Mouse (Mus musculus): ENCODE data around the gene Gm12184. TPM values are rescaled to one million over a fixed set of nuclear protein-coding genes. Genes with fewer than 3 reads are reported as not detected.

Gm12184 gene
- polyA plus RNA-seq, 1 experiment from 2014 or later = 6.8 TPM

GRCm38 (mm10) chr11:48843202-48843601, 16.7 kb upstream of the Gm12184 start:
- H3K27me3 ChIP-seq = peaks cover 14% of the 10 kb centered on the region; the same call in 1 of the 2 replicates
- H3K4me3 ChIP-seq (replicated peaks) = no peak overlapping the region
- no peak overlapping the region for H3K9ac ChIP-seq
- no peaks in the 10 kb centered on the region for H3K9me3 ChIP-seq
- H3K4me2 ChIP-seq = no peak overlapping the region
- ATAC-seq (ENCODE audit: low FRiP score) = no peak
- peaks cover 6% of the 10 kb centered on the region for H3K4me1 ChIP-seq
- no peak overlapping the region for H3K27ac ChIP-seq
- H3K36me3 ChIP-seq (replicated peaks) = no peaks in the 10 kb centered on the region
- WGBS = 86% methylated on average over 11 of the region's 11 CpGs

DNA sequence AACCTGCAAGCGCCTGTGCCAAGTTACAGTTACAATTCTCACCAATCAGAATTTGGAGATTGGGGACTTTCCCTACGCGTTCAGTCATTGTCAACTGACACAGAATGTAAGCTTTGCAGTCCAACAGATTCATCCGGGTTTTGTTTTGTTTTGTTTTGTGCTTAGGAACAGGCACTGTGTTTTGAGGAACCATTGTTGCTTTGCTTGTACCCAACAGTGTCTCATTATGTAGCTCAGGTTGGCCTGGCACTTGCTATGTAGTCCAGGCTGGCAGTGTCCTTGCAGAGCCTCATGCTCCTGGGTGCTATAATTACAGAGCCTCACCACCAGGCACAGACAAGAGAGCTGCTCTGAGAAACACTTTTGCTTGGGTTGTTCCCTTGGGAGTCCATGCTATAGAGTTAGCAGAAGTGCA, 15.9 kb upstream of the Gm12184 start:
- ATAC-seq (ENCODE audit: low FRiP score) = no peak
- H3K9ac ChIP-seq = no peak overlapping the region
- no peaks in the 10 kb centered on the region for H3K9me3 ChIP-seq
- 80% methylated on average over 4 of the region's 4 CpGs for WGBS
- H3K27me3 ChIP-seq = peaks cover 13% of the 10 kb centered on the region; the same call in 1 of the 2 replicates
- no peaks in the 10 kb centered on the region for H3K36me3 ChIP-seq (replicated peaks)
- H3K27ac ChIP-seq = no peak overlapping the region
- no peak overlapping the region for H3K4me2 ChIP-seq
- no peak overlapping the region for H3K4me3 ChIP-seq (replicated peaks)
- peaks cover 8% of the 10 kb centered on the region for H3K4me1 ChIP-seq

DNA sequence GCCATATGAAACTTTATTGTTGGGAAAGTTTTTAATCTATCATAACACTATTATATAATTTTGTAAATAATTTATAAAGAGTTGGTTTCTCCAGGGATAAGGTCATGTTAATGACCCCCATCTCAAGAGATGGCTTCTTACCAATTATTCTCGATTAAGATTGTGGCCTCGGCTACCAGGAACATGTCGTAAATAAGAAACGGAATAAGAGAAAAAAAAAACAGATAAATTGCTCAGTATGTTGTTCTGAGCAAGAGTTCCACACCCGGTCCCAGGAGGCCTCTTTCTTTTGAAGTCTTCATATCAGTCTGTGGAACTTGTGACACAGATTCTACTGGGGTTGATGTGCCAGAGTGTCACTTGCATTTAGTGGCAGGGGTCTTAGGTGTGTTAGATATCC, 14.8 kb upstream of the Gm12184 start:
- H3K4me2 ChIP-seq = no peak overlapping the region
- H3K9ac ChIP-seq = no peak overlapping the region
- WGBS = 91% methylated on average over 5 of the region's 5 CpGs
- ATAC-seq (ENCODE audit: low FRiP score) = no peak
- peaks cover 23% of the 10 kb centered on the region; the same call in 1 of the 2 replicates for H3K27me3 ChIP-seq
- H3K9me3 ChIP-seq = no peaks in the 10 kb centered on the region
- no peaks in the 10 kb centered on the region for H3K36me3 ChIP-seq (replicated peaks)
- no peak overlapping the region for H3K4me3 ChIP-seq (replicated peaks)
- H3K27ac ChIP-seq = no peak overlapping the region
- H3K4me1 ChIP-seq = peaks cover 14% of the 10 kb centered on the region

GRCm38 (mm10) chr11:48840805-48841204, 14.3 kb upstream of the Gm12184 start:
- H3K27ac ChIP-seq = no peak overlapping the region
- H3K4me3 ChIP-seq (replicated peaks) = no peak overlapping the region
- H3K36me3 ChIP-seq (replicated peaks) = no peaks in the 10 kb centered on the region
- H3K9me3 ChIP-seq = no peaks in the 10 kb centered on the region
- H3K9ac ChIP-seq = no peak overlapping the region
- no peak overlapping the region for H3K4me2 ChIP-seq
- no peak for ATAC-seq (ENCODE audit: low FRiP score)
- peaks cover 14% of the 10 kb centered on the region for H3K4me1 ChIP-seq
- H3K27me3 ChIP-seq = peaks cover 26% of the 10 kb centered on the region; the same call in 1 of the 2 replicates

- WGBS = 71% methylated on average over 10 of the region's 10 CpGs
- Histone ChIP-seq H3K27me3 (peaks cover 35% of the 10 kb centered on the region), H3K9ac (no peak overlapping the region), H3K4me2 (peak overlapping the region; percentile 83), H3K27ac (no peak overlapping the region), H3K36me3 (replicated peaks) (no peaks in the 10 kb centered on the region), H3K4me3 (replicated peaks) (no peak overlapping the region), H3K4me1 (peaks cover 14% of the 10 kb centered on the region), H3K9me3 (no peaks in the 10 kb centered on the region)
- ATAC-seq (ENCODE audit: low FRiP score) = no peak
These were observed 12.6 kb upstream of the Gm12184 start for GRCm38 (mm10) chr11:48838879-48839680.

DNA sequence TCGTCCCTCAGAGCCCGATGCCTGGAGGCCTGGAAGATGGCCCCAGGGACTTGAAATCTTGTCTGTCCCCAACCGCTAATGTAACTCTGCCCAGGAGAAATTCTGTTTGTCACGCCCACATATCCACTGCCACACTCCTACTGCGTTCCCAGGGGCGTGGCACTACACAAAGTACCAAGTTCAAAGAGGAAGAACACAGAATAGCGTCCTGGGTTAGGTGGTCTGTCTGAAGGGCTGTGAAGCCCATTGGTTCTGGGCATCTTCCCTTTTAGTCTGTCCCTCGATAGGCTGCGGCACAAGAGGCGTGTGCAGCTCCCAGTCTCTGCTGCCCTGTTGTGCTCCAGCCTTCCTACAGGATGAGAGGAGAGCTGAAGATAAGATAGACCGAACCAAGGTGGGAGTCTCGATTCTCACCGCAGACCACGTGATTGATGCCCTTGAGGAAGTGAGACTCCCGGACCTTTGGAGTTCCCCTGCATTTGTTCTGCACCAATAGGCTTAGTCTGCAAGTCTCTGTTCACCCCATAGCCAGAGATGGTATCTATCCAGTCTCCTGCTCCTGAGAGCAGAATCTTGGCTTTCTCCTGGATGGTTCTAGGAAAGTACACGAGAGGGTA, 11.8 kb upstream of the Gm12184 start:
- 0 out of 2 replicates have a peak, but pooled peaks have one; percentile 9 for ATAC-seq (ENCODE audit: low FRiP score)
- Histone ChIP-seq H3K4me3 (replicated peaks) (peak overlapping the region; percentile 89), H3K4me1 (peaks cover 14% of the 10 kb centered on the region), H3K9ac (peak overlapping the region; percentile 73), H3K27ac (no peak overlapping the region), H3K27me3 (peaks cover 35% of the 10 kb centered on the region), H3K9me3 (no peaks in the 10 kb centered on the region), H3K36me3 (replicated peaks) (no peaks in the 10 kb centered on the region), H3K4me2 (peak overlapping the region; percentile 83)
- 5% methylated on average over 16 of the region's 16 CpGs for WGBS

GRCm38 (mm10) chr11:48837310-48838180, 11.1 kb upstream of the Gm12184 start:
- Histone ChIP-seq H3K4me3 (replicated peaks) (peak overlapping the region; percentile 89), H3K9me3 (no peaks in the 10 kb centered on the region), H3K36me3 (replicated peaks) (no peaks in the 10 kb centered on the region), H3K4me1 (peaks cover 14% of the 10 kb centered on the region), H3K27me3 (peaks cover 35% of the 10 kb centered on the region), H3K4me2 (peak overlapping the region; percentile 83), H3K27ac (peak overlapping the region; percentile 59; the same call in 1 of the 2 replicates), H3K9ac (peak overlapping the region; percentile 73)
- WGBS = under 1% methylated on average over 77 of the region's 77 CpGs
- ATAC-seq (ENCODE audit: low FRiP score) = peak; percentile 42

GRCm38 (mm10) chr11:48836990-48837309, 10.5 kb upstream of the Gm12184 start:
- Histone ChIP-seq H3K4me2 (peak overlapping the region; percentile 83), H3K27me3 (peaks cover 35% of the 10 kb centered on the region), H3K36me3 (replicated peaks) (no peaks in the 10 kb centered on the region), H3K27ac (0 out of 2 replicates have a peak overlapping the region, but pooled peaks have one; percentile 59), H3K4me3 (replicated peaks) (peak overlapping the region; percentile 89), H3K9me3 (no peaks in the 10 kb centered on the region), H3K4me1 (peaks cover 14% of the 10 kb centered on the region), H3K9ac (peak overlapping the region; percentile 73; the same call in 1 of the 2 replicates)
- 5% methylated on average over 11 of the region's 11 CpGs for WGBS
- ATAC-seq (ENCODE audit: low FRiP score) = peak; percentile 1; the same call in 1 of the 2 replicates

GRCm38 (mm10) chr11:48835923-48836322, 9.5 kb upstream of the Gm12184 start:
- Histone ChIP-seq H3K9me3 (no peaks in the 10 kb centered on the region), H3K4me2 (no peak overlapping the region), H3K4me3 (replicated peaks) (no peak overlapping the region), H3K9ac (no peak overlapping the region), H3K36me3 (replicated peaks) (no peaks in the 10 kb centered on the region), H3K27ac (no peak overlapping the region), H3K27me3 (peaks cover 35% of the 10 kb centered on the region), H3K4me1 (peaks cover 14% of the 10 kb centered on the region)
- WGBS = 76% methylated on average over 6 of the region's 6 CpGs
- ATAC-seq (ENCODE audit: low FRiP score) = no peak

- Histone ChIP-seq H3K9me3 (no peaks in the 10 kb centered on the region), H3K27ac (peak overlapping the region; percentile 56; the same call in 1 of the 2 replicates), H3K27me3 (peaks cover 22% of the 10 kb centered on the region), H3K4me1 (peaks cover 14% of the 10 kb centered on the region), H3K4me2 (peak overlapping the region; percentile 52), H3K4me3 (replicated peaks) (peak overlapping the region; percentile 53), H3K36me3 (replicated peaks) (no peaks in the 10 kb centered on the region), H3K9ac (peak overlapping the region; percentile 56)
- ATAC-seq (ENCODE audit: low FRiP score) = peak; percentile 88
- under 1% methylated on average over 30 of the region's 30 CpGs for WGBS
These were observed 7.5 kb upstream of the Gm12184 start for GRCm38 (mm10) chr11:48833731-48834639.

GRCm38 (mm10) chr11:48833078-48833730, 6.7 kb upstream of the Gm12184 start:
- Histone ChIP-seq H3K4me2 (peak overlapping the region; percentile 52), H3K36me3 (replicated peaks) (no peaks in the 10 kb centered on the region), H3K9me3 (no peaks in the 10 kb centered on the region), H3K4me1 (peaks cover 8% of the 10 kb centered on the region), H3K27ac (no peak overlapping the region), H3K27me3 (peaks cover 26% of the 10 kb centered on the region), H3K9ac (no peak overlapping the region), H3K4me3 (replicated peaks) (peak overlapping the region; percentile 53)
- WGBS = 40% methylated on average over 9 of the region's 9 CpGs
- no peak for ATAC-seq (ENCODE audit: low FRiP score)

All from forebrain, embryonic 12.5 days (tissue).